Mouse (Mus musculus): Measurements from ENCODE around the gene Trabd2b.

Gene Trabd2b

DNA sequence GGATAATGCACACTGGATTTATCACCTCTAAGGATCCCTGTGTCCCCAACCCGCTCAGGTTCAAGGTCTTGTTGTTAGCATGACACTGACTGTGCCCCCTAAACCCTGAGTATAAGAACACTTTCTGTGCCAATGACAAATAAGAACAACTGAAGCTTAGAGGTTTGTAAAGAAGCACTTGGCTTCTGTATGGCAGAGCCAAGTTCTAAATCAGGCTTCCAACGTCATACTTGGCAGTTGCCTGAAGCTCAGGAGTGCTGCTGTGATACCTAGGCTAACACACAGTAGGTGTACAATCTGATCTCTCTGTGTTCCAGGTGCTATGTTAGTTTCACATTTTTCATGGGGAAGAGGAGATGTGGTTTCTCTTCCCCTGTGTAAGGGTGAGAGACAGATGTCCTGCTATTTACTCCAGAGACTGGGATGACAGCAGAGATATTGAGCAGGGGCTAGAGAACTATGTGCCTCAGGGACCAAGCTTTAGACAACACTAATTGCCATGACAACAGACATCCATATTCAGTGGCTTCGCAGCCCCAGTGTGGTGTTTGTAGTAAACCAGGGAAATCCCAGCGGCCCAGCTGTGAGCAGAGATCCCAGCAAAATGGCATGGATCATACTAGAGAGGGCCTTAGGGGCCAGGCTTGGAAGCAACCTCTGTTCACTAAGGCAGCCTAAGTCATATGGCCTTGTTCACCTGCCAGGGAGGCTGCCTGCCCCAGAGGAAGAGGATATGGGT, 89.3 kb downstream of the Trabd2b start:
- no peak for DNase-seq (ENCODE audit: low read depth)

DNA sequence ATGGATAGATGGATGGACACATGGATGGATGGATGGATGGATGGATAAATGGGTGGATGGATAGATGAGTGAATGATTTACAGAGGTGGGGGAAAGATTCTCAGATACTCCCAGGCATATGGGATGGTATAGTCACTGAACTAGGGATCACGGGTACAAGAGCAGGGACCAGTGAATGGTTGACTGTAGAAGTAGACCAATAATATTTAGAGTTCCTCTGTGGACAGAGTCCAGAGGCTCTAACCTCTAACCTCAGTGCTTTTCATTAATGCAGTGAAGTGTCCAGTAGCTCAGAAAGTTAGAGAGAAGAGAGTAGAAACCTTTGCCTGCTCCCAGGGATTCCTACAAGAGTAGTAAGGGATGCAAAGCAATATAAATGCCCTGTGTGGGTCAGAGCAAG, 93.1 kb downstream of the Trabd2b start:
- DNase-seq (ENCODE audit: low read depth): no peak

GRCm38 (mm10) chr4:114500317-114500716, 93.8 kb downstream of the Trabd2b start:
- DNase-seq (ENCODE audit: low read depth): no peak

- DNase-seq (ENCODE audit: low read depth): no peak
Measured at GRCm38 (mm10) chr4:114501048-114501447, 94.5 kb downstream of the Trabd2b start.

DNA sequence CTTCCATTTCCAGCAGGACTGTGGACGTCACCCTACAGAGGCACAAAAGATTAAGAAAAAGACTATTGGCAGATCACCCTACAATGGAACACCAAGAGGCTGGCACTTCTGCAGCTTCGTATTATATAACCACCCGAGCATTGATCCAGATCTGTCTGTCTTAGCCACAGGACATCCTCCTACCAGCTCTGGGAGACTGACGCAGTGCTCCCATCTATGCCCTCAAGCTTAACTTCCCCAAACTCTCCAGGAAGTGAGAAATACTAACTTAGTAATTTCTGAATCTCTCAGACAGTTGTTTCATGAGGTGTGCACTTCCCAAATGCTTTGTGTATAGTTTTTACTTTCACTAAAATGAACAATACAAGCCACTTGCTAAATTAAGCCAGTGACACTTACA, 95.1 kb downstream of the Trabd2b start:
- DNase-seq (ENCODE audit: low read depth): no peak

GRCm38 (mm10) chr4:114504227-114505041, 97.9 kb downstream of the Trabd2b start:
- DNase-seq (ENCODE audit: low read depth): no peak

DNA sequence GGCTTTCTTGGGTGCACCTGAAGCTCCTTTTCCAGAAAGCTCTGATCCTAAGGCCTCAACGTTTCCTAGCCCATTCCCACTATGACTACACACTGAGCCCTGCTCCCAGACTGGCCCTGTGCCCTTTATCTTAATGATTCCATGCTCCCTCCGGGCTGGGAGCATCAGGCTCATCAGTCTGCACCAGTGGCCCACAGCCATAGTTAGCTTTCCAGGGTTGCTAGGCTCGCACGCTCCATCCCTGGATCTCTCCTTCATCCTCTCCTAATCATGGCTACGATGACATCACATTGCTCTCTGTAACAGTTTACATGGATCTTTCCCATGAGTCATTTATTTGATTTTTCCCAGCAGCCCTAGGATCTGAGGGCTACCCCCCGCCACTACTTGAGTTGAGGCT, 103.1 kb downstream of the Trabd2b start:
- no peak for DNase-seq (ENCODE audit: low read depth)

GRCm38 (mm10) chr4:114511649-114512048, 105.1 kb downstream of the Trabd2b start:
- no peak for DNase-seq (ENCODE audit: low read depth)

DNA sequence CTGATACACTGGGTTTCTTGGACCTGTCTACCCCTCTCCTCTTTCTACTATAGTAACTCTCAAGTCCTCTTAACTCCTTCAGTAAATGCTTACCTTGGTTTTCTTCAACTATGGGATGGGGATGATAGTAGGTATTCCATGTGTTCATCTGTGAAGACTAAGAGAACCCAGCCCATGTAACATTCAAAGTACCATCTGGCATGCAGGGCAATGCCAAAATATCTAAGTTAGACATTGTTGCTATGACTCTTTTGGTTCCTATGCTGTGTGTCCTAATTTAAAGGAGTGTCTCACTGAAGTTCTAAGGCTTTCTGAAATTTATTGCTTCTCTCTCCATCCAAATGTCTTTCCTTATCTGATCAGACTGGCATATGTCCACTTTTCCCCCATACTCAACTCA, 106.6 kb downstream of the Trabd2b start:
- DNase-seq (ENCODE audit: low read depth): no peak

GRCm38 (mm10) chr4:114515330-114515771, 108.8 kb downstream of the Trabd2b start:
- peak; percentile 58 for DNase-seq (ENCODE audit: low read depth)

DNA sequence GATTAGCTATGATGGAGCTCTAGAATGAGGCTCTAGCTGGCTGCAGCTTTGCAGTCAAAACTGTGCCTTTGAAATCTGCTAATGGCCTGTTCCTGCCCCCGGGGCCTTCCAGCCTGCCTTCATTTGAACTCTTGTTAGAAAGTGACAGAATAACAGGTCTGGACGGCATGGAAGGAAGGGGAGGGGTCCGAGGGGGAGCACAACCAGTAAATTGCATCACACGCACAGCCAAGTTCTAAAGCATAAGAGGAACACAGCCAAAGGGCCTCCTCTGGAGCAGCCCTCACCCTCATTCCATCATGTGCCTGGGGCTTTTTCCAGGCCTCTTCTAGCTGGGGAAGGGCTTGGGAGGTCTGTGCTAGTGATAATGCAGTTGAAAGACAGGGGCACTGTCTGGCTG, 110.1 kb downstream of the Trabd2b start:
- DNase-seq (ENCODE audit: low read depth): no peak

DNA sequence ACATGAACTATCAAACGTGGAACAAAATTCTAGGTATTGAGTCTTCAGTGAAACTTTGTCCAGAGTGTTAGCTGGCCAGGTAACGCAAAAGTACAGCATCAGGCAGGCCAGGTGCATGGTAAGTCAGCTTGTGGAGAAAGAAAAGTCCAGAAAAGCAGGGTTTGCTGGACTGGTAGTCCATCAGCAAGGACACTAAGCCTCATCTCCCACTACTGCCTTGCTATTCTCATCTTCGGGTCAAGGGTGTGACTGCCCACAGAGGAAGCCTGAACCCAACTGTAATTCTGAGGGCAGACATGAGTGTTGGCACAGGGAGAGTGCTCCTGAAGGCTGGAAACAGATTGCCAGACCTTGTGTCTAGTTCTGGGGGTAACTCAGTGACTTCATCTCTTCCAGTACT, 111.5 kb downstream of the Trabd2b start:
- no peak for DNase-seq (ENCODE audit: low read depth)

GRCm38 (mm10) chr4:114518571-114518970, 112.0 kb downstream of the Trabd2b start:
- no peak for DNase-seq (ENCODE audit: low read depth)

GRCm38 (mm10) chr4:114519321-114519720, 112.8 kb downstream of the Trabd2b start:
- no peak for DNase-seq (ENCODE audit: low read depth)

- no peak for DNase-seq (ENCODE audit: low read depth)
Measured at GRCm38 (mm10) chr4:114519966-114520365, 113.4 kb downstream of the Trabd2b start.

GRCm38 (mm10) chr4:114523335-114524188, 117.0 kb downstream of the Trabd2b start:
- no peak for DNase-seq (ENCODE audit: low read depth)

- no peak for DNase-seq (ENCODE audit: low read depth)
Measured at GRCm38 (mm10) chr4:114531591-114531990, 125.1 kb downstream of the Trabd2b start.

DNA sequence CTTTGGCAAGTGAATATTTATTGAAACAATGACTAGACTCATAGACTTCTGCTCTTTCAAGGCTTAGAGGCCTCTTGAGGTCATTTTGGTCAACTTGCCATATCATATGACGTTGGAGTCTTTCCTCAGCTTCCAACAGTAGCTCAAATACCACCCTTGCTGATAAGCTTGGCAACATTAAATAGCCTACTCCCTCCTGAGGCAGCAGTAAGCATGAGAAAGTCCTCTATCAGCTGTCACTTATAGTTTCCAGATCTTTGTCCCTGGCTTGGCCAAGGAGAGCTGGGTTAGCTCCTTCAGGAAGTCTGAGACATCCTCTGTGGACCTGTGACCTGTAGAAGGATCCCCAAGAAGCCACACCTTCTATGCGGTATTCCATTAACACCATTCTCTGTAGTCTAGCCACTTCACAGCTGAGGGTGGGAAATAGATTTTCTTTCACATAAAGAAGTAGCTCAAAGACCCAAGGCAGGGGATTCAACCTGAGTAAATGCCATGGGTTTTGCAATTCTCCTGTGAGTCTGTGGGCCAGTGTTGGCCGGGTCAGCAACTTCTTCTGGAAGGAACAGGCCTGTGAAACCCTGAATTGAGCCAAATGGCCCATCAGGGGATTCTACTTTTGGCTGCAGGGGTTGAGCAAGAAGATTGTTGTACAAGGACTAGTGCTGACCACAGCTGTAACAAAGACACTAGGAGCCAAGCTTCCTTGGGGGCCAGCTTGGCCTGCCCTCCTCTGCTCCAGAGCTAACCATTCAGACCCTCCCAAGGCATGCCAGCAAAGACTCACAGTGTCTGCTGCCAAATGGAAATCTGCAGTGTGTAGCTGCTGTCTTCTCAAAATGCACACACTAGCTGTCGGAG, 127.6 kb downstream of the Trabd2b start:
- DNase-seq (ENCODE audit: low read depth): peak; percentile 93

- DNase-seq (ENCODE audit: low read depth): no peak
Measured at GRCm38 (mm10) chr4:114537376-114537974, 131.0 kb downstream of the Trabd2b start.

GRCm38 (mm10) chr4:114540031-114540430, 133.5 kb downstream of the Trabd2b start:
- no peak for DNase-seq (ENCODE audit: low read depth)

- DNase-seq (ENCODE audit: low read depth): no peak
Measured at GRCm38 (mm10) chr4:114541221-114541620, 134.7 kb downstream of the Trabd2b start.
